15 mouse cellular contexts compared by ENCODE assay signal in the genomic region with DNA sequence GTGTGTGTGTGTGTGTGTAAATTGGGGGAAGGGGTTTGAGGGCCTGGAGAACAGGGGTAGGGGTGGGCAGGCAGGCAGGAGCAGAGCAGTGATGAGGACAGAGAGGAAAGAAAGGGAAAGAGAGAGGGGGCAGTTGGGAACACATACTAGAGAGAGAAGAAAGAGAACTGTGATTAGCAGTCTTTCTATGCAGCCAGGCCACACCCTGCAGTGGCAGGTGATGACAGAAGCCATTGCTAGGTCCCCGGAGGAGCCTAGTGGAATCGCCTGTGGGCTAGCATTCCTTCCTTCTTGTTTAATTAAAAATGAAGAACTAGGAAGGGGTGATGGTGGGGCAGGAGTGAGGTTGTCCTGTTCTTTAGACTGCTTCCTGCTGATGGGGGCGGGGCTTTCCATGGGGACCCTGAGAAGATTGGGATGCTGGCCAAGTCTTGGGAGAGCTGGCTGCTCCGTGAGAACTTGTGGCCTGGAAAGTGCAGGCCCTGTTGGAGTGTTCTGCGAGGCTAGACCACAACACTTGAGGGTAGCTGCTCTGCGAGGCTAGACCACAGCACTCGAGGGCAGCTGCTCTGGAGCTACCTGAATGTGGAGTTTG. TPM values are rescaled to one million over a fixed set of nuclear protein-coding genes. Genes with fewer than 3 reads are reported as not detected.
A peak's percentile ranks its signal among the peaks of the same experiment; 100 is the strongest.
DNase-seq lines count a peak whose midpoint lies in the region; ATAC-seq lines count a peak whose summit lies in the region.
"Had no signal": no experiment of that assay in that cellular context is flagged by ENCODE, and none has a peak within 500 bp of the region (broad histone marks: within the 10 kb centered on the region; RNA-seq: fewer than 3 reads in every experiment).

No protein-coding gene starts in this region.

- WGBS in heart, embryonic 12.5 days: 43% methylated on average over 7 of the region's 7 CpGs
- 87% methylated on average over 7 of the region's 7 CpGs for WGBS in liver, embryonic 12.5 days (ENCODE audit: insufficient replicate concordance)
- 81% methylated on average over 7 of the region's 7 CpGs for WGBS in neural tube, embryonic 12.5 days
- 51% methylated on average over 7 of the region's 7 CpGs for WGBS in forebrain, embryonic 13.5 days

- H3K4me3 ChIP-seq in heart, embryonic 12.5 days: no peak overlapping the region
- H3K4me3 ChIP-seq in liver, embryonic 12.5 days: no peak overlapping the region
- no peak overlapping the region for H3K4me3 ChIP-seq in neural tube, embryonic 12.5 days
- no peak overlapping the region for H3K4me3 ChIP-seq in forebrain, embryonic 13.5 days
- H3K4me3 ChIP-seq: embryonic facial prominence, embryonic 12.5 days; hindbrain, embryonic 12.5 days had no signal

- peaks cover 42% of the 10 kb centered on the region for H3K4me1 ChIP-seq in heart, embryonic 12.5 days (replicated peaks)
- H3K4me1 ChIP-seq in liver, embryonic 12.5 days: peaks cover 16% of the 10 kb centered on the region; the same call in 1 of the 2 replicates
- H3K4me1 ChIP-seq in neural tube, embryonic 12.5 days: no peaks in the 10 kb centered on the region
- peaks cover 13% of the 10 kb centered on the region for H3K4me1 ChIP-seq in forebrain, embryonic 13.5 days
- H3K4me1 ChIP-seq: embryonic facial prominence, embryonic 12.5 days had no signal

- H3K9ac ChIP-seq in heart, embryonic 12.5 days: no peak overlapping the region
- no peak overlapping the region for H3K9ac ChIP-seq in liver, embryonic 12.5 days
- no peak overlapping the region for H3K9ac ChIP-seq in neural tube, embryonic 12.5 days
- no peak overlapping the region for H3K9ac ChIP-seq in forebrain, embryonic 13.5 days
- H3K9ac ChIP-seq: embryonic facial prominence, embryonic 12.5 days; hindbrain, embryonic 12.5 days; liver, embryonic 14.5 days had no signal

- DNase-seq in heart, adult 11 months: no peak
- no peak for DNase-seq in liver
- DNase-seq in neural tube, embryonic 10.5 days (ENCODE audit: extremely low spot score, low spot score): no peak
- DNase-seq in urinary bladder, postnatal 25 days (ENCODE audit: low spot score): no peak
- DNase-seq: adrenal gland, postnatal 14 days; gastrocnemius, postnatal 10 days; left cerebral cortex, postnatal 4 days had no signal

- no peak overlapping the region for H3K4me2 ChIP-seq in heart, embryonic 12.5 days
- H3K4me2 ChIP-seq in liver, embryonic 12.5 days: no peak overlapping the region
- no peak overlapping the region for H3K4me2 ChIP-seq in neural tube, embryonic 12.5 days (replicated peaks)
- no peak overlapping the region for H3K4me2 ChIP-seq in forebrain, embryonic 13.5 days
- H3K4me2 ChIP-seq: embryonic facial prominence, embryonic 12.5 days; heart, embryonic 11.5 days; hindbrain, embryonic 12.5 days had no signal

- H3K9me3 ChIP-seq in heart, embryonic 12.5 days (replicated peaks): no peaks in the 10 kb centered on the region
- no peaks in the 10 kb centered on the region for H3K9me3 ChIP-seq in liver, embryonic 12.5 days (replicated peaks)
- no peaks in the 10 kb centered on the region for H3K9me3 ChIP-seq in neural tube, embryonic 12.5 days
- H3K9me3 ChIP-seq in forebrain, embryonic 13.5 days (replicated peaks): no peaks in the 10 kb centered on the region
- H3K9me3 ChIP-seq: embryonic facial prominence, embryonic 12.5 days; hindbrain, embryonic 12.5 days had no signal

- no peaks in the 10 kb centered on the region for H3K27me3 ChIP-seq in heart, embryonic 12.5 days (replicated peaks)
- no peaks in the 10 kb centered on the region for H3K27me3 ChIP-seq in liver, embryonic 12.5 days (replicated peaks)
- no peaks in the 10 kb centered on the region for H3K27me3 ChIP-seq in neural tube, embryonic 12.5 days (replicated peaks)
- H3K27me3 ChIP-seq in forebrain, embryonic 13.5 days: no peaks in the 10 kb centered on the region
- H3K27me3 ChIP-seq: embryonic facial prominence, embryonic 12.5 days; hindbrain, embryonic 12.5 days had no signal

- no peak overlapping the region for H3K27ac ChIP-seq in heart, embryonic 12.5 days (ENCODE audit: poor library complexity, severe bottlenecking)
- H3K27ac ChIP-seq in liver, embryonic 12.5 days: peak overlapping the region; percentile 25; the same call in 1 of the 2 replicates
- H3K27ac ChIP-seq in neural tube, embryonic 12.5 days: no peak overlapping the region
- H3K27ac ChIP-seq in forebrain, embryonic 13.5 days: peak overlapping the region; percentile 20; the same call in 1 of the 2 replicates
- H3K27ac ChIP-seq: embryonic facial prominence, embryonic 12.5 days; hindbrain, embryonic 12.5 days; liver, embryonic 14.5 days had no signal

- peaks cover 40% of the 10 kb centered on the region for H3K36me3 ChIP-seq in heart, embryonic 12.5 days
- H3K36me3 ChIP-seq in liver, embryonic 12.5 days: peaks cover 92% of the 10 kb centered on the region
- H3K36me3 ChIP-seq in neural tube, embryonic 12.5 days: peaks cover 55% of the 10 kb centered on the region
- peaks cover 72% of the 10 kb centered on the region for H3K36me3 ChIP-seq in forebrain, embryonic 13.5 days (ENCODE audit: poor library complexity, severe bottlenecking)

- ATAC-seq in heart, embryonic 12.5 days (ENCODE audit: insufficient number of reproducible peaks, low FRiP score): peak; percentile 20; the same call in 1 of the 2 replicates
- ATAC-seq in liver, embryonic 12.5 days: no peak
- ATAC-seq in neural tube, embryonic 12.5 days (ENCODE audit: low FRiP score, low read depth): peak; percentile 19; the same call in 1 of the 2 replicates
- ATAC-seq in forebrain, embryonic 13.5 days: peak; percentile 54; the same call in 1 of the 2 replicates

RNA-seq across cellular contexts. Expression of gene Ssx2ip, which starts 20.0 kb away (rescaled TPM):
- 24.4 and 26.0 TPM in 2 replicates for polyA plus RNA-seq in heart, embryonic 12.5 days (2016; fragmentation: Nextera tagmentation; extraction: Ambion mirVana)
- polyA plus RNA-seq in liver, embryonic 12.5 days (2016; fragmentation: Nextera tagmentation; extraction: Ambion mirVana): 157 TPM in 2 replicates
- polyA plus RNA-seq in neural tube, embryonic 12.5 days (2016; fragmentation: Nextera tagmentation; extraction: Ambion mirVana): 19.0 and 21.6 TPM in 2 replicates
- polyA plus RNA-seq in forebrain, embryonic 13.5 days (2015; fragmentation: Nextera tagmentation; extraction: Ambion mirVana): 22.8 and 23.3 TPM in 2 replicates

RNA-seq across cellular contexts. Expression of gene Ctbs, which starts 25.2 kb away (rescaled TPM):
- 11.3 and 11.8 TPM in 2 replicates for polyA plus RNA-seq in heart, embryonic 12.5 days (2016; fragmentation: Nextera tagmentation; extraction: Ambion mirVana)
- polyA plus RNA-seq in liver, embryonic 12.5 days (2016; fragmentation: Nextera tagmentation; extraction: Ambion mirVana): 5.5 and 6.4 TPM in 2 replicates
- 5.2 and 5.6 TPM in 2 replicates for polyA plus RNA-seq in neural tube, embryonic 12.5 days (2016; fragmentation: Nextera tagmentation; extraction: Ambion mirVana)
- 3.1 and 3.5 TPM in 2 replicates for polyA plus RNA-seq in forebrain, embryonic 13.5 days (2015; fragmentation: Nextera tagmentation; extraction: Ambion mirVana)

Comparison
In these comparisons a context has a peak if more than half of its experiments do, and no peak if none do; other contexts are left out.
1. H3K27ac ChIP-seq: peak in liver, embryonic 12.5 days (single experiment) and forebrain, embryonic 13.5 days (single experiment); none in heart, embryonic 12.5 days (single experiment) and neural tube, embryonic 12.5 days (single experiment).